In genomic region chr4:138841386-138841785, GRCm38 (mm10) we compare ENCODE assay signal across 12 mouse cellular contexts. TPM values are rescaled to one million over a fixed set of nuclear protein-coding genes. Genes with fewer than 3 reads are reported as not detected.
DNase-seq lines count a peak whose midpoint lies in the region; ATAC-seq lines count a peak whose summit lies in the region.
"Had no signal": no experiment of that assay in that cellular context is flagged by ENCODE, and none has a peak within 500 bp of the region (broad histone marks: within the 10 kb centered on the region; RNA-seq: fewer than 3 reads in every experiment).

No protein-coding gene starts in this region.

- H3K4me3 ChIP-seq in forebrain, embryonic 13.5 days, result no peak overlapping the region
- no peak overlapping the region for H3K4me3 ChIP-seq in forebrain, embryonic 11.5 days (ENCODE audit: low read depth, low read length)
- H3K4me3 ChIP-seq in kidney, embryonic 15.5 days (replicated peaks), result no peak overlapping the region
- H3K4me3 ChIP-seq: erythroblast, embryonic 14.5 days had no signal

- no peaks in the 10 kb centered on the region for H3K36me3 ChIP-seq in forebrain, embryonic 13.5 days (ENCODE audit: poor library complexity, severe bottlenecking)
- H3K36me3 ChIP-seq in forebrain, embryonic 11.5 days (ENCODE audit: control insufficient read depth, insufficient read depth, low read length), result no peaks in the 10 kb centered on the region
- no peaks in the 10 kb centered on the region for H3K36me3 ChIP-seq in kidney, embryonic 15.5 days

- no peak overlapping the region for H3K9ac ChIP-seq in forebrain, embryonic 13.5 days
- H3K9ac ChIP-seq in forebrain, embryonic 11.5 days (ENCODE audit: low read length), result no peak overlapping the region
- H3K9ac ChIP-seq in kidney, embryonic 15.5 days, result no peak overlapping the region

- intact Hi-C loops in left cerebral cortex, postnatal 10 days (cut with DNase I), result no loop called here

- H3K27me3 ChIP-seq in forebrain, embryonic 13.5 days, result no peaks in the 10 kb centered on the region
- no peaks in the 10 kb centered on the region for H3K27me3 ChIP-seq in forebrain, embryonic 11.5 days (ENCODE audit: control insufficient read depth, insufficient read depth, low read length)
- H3K27me3 ChIP-seq in kidney, embryonic 15.5 days, result no peaks in the 10 kb centered on the region

- H3K27ac ChIP-seq in forebrain, embryonic 13.5 days, result peak overlapping the region; percentile 51; the same call in 1 of the 2 replicates
- no peak overlapping the region for H3K27ac ChIP-seq in forebrain, embryonic 11.5 days (ENCODE audit: low read depth, low read length)
- H3K27ac ChIP-seq in kidney, embryonic 15.5 days, result no peak overlapping the region

- no peak for DNase-seq in forebrain, embryonic 11.5 days (ENCODE audit: low spot score)
- DNase-seq in MN1 (ENCODE audit: low spot score), result peak; percentile 45
- peak; percentile 56 to 74 for DNase-seq in frontal cortex, postnatal 10 days (ENCODE audit: low spot score in 2 of 2)
- peak; percentile 80 to 88 for DNase-seq in left cerebral cortex, postnatal 10 days (ENCODE audit: extremely low spot score in 1 of 2, low spot score in 2 of 2)
- DNase-seq in embryo, embryonic 10.5 days (ENCODE audit: low spot score), result no peak
- no peak for DNase-seq in adrenal gland, postnatal 36 days
- DNase-seq: heart, postnatal 36 days had no signal

- ATAC-seq in forebrain, embryonic 13.5 days, result peak; percentile 48; the same call in 1 of the 2 replicates
- ATAC-seq in forebrain, embryonic 11.5 days (replicated peaks; ENCODE audit: low FRiP score), result no peak
- no peak for ATAC-seq in kidney, embryonic 15.5 days (replicated peaks; ENCODE audit: low FRiP score)
- ATAC-seq: midbrain, embryonic 16.5 days had no signal

- H3K9me3 ChIP-seq in forebrain, embryonic 13.5 days (replicated peaks), result peaks cover 23% of the 10 kb centered on the region
- no peaks in the 10 kb centered on the region; the same call in 1 of the 2 replicates for H3K9me3 ChIP-seq in forebrain, embryonic 11.5 days (ENCODE audit: control insufficient read depth, low read length)
- H3K9me3 ChIP-seq in kidney, embryonic 15.5 days (replicated peaks), result peaks cover 9% of the 10 kb centered on the region; the same call in 1 of the 2 replicates

- WGBS in forebrain, embryonic 13.5 days, result 69% methylated on average over 7 of the region's 7 CpGs
- WGBS in forebrain, embryonic 11.5 days, result 93% methylated on average over 7 of the region's 7 CpGs
- WGBS in kidney, embryonic 15.5 days, result 80% methylated on average over 7 of the region's 7 CpGs

- H3K4me2 ChIP-seq in forebrain, embryonic 13.5 days, result no peak overlapping the region
- H3K4me2 ChIP-seq in forebrain, embryonic 11.5 days (ENCODE audit: low read depth, low read length, severe bottlenecking), result no peak overlapping the region
- H3K4me2 ChIP-seq in kidney, embryonic 15.5 days, result no peak overlapping the region

- H3K4me1 ChIP-seq in forebrain, embryonic 13.5 days, result 0 out of 2 replicates have a peak, but pooled peaks cover 14% of the 10 kb centered on the region
- no peaks in the 10 kb centered on the region for H3K4me1 ChIP-seq in forebrain, embryonic 11.5 days (replicated peaks; ENCODE audit: control insufficient read depth, insufficient read depth, low read length)
- no peaks in the 10 kb centered on the region for H3K4me1 ChIP-seq in kidney, embryonic 15.5 days

RNA-seq across cellular contexts. Expression of gene Pla2g5, which starts 21.9 kb away (rescaled TPM):
- polyA plus RNA-seq in forebrain, embryonic 13.5 days (2015; fragmentation: Nextera tagmentation; extraction: Ambion mirVana), result 0.26 and 0.42 TPM in 2 replicates
- polyA plus RNA-seq in forebrain, embryonic 11.5 days (2014; fragmentation: Nextera tagmentation; extraction: Ambion mirVana), result 0.31 and 0.33 TPM in 2 replicates
- total RNA-seq in left cerebral cortex, postnatal 10 days (2021), result 1 to 10 TPM; 1.2 to 1.3 TPM
- total RNA-seq in adrenal gland, postnatal 36 days (2021), result 10 to 100 TPM; 12.6 to 15.4 TPM
- polyA plus RNA-seq in kidney, embryonic 15.5 days (2015; fragmentation: Nextera tagmentation; extraction: Ambion mirVana), result 0.38 and 0.55 TPM in 2 replicates
- polyA plus RNA-seq: erythroblast, embryonic 14.5 days had no signal

RNA-seq across cellular contexts. Expression of gene Gm13030, which starts 32.4 kb away (rescaled TPM):
- polyA plus RNA-seq in forebrain, embryonic 13.5 days (2015; fragmentation: Nextera tagmentation; extraction: Ambion mirVana), result not detected in 2 replicates
- not detected in 2 replicates for polyA plus RNA-seq in forebrain, embryonic 11.5 days (2014; fragmentation: Nextera tagmentation; extraction: Ambion mirVana)
- total RNA-seq in left cerebral cortex, postnatal 10 days (2021), result not detected
- not detected for total RNA-seq in adrenal gland, postnatal 36 days (2021)
- polyA plus RNA-seq in kidney, embryonic 15.5 days (2015; fragmentation: Nextera tagmentation; extraction: Ambion mirVana), result not detected in 2 replicates
- total RNA-seq: heart, postnatal 36 days had no signal
- polyA plus RNA-seq: erythroblast, embryonic 14.5 days; limb, embryonic 14.5 days; midbrain, embryonic 16.5 days had no signal

RNA-seq across cellular contexts. Expression of gene Pla2g2e, which starts 36.4 kb away (rescaled TPM):
- polyA plus RNA-seq in forebrain, embryonic 13.5 days (2015; fragmentation: Nextera tagmentation; extraction: Ambion mirVana), result not detected in 2 replicates
- polyA plus RNA-seq in forebrain, embryonic 11.5 days (2014; fragmentation: Nextera tagmentation; extraction: Ambion mirVana), result not detected in 2 replicates
- total RNA-seq in left cerebral cortex, postnatal 10 days (2021), result not detected
- total RNA-seq in adrenal gland, postnatal 36 days (2021), result 1 to 10 TPM; 3.3 to 4.0 TPM
- 0.30 and 0.48 TPM in 2 replicates for polyA plus RNA-seq in kidney, embryonic 15.5 days (2015; fragmentation: Nextera tagmentation; extraction: Ambion mirVana)
- polyA plus RNA-seq: erythroblast, embryonic 14.5 days; midbrain, embryonic 16.5 days had no signal

Comparison
In these comparisons a context has a peak if more than half of its experiments do, and no peak if none do; other contexts are left out.
1. DNase-seq: peak in MN1 (single experiment), frontal cortex, postnatal 10 days (2 of 2) and left cerebral cortex, postnatal 10 days (2 of 2); none in forebrain, embryonic 11.5 days (single experiment), embryo, embryonic 10.5 days (single experiment) and adrenal gland, postnatal 36 days (0 of 2).